Mouse (Mus musculus): ENCODE results near the gene Eprs.

- no peak for TF ChIP-seq CTCF (IDR thresholded peaks at IDR 0.05; ENCODE audit: control insufficient read depth, insufficient read depth, insufficient replicate concordance, low read depth, low read length)
- TF ChIP-seq POLR2A (IDR thresholded peaks at IDR 0.05; ENCODE audit: control insufficient read depth, low read depth, low read length): no peak
These were observed 27.5 kb upstream of the Eprs start for GRCm38 (mm10) chr1:185335231-185335765.

Measured in testis, adult 2 months (tissue).